Mouse (Mus musculus): ENCODE measurements around the gene Szt2. TPM values are rescaled to one million over a fixed set of nuclear protein-coding genes. Genes with fewer than 3 reads are reported as not detected.

The Szt2 gene
- polyA plus RNA-seq, 1 experiment from 2014 or later: 8.6 TPM

- DNase-seq (ENCODE audit: low spot score): no peak
- no peaks in the 10 kb centered on the region for H3K27me3 ChIP-seq (ENCODE audit: insufficient read depth, poor library complexity, severe bottlenecking)
- no peak overlapping the region for H3K27ac ChIP-seq
- 95% methylated on average over 6 of the region's 6 CpGs for WGBS
- no peak overlapping the region for H3K4me3 ChIP-seq
- H3K9me3 ChIP-seq: no peaks in the 10 kb centered on the region
- H3K36me3 ChIP-seq: peaks cover 91% of the 10 kb centered on the region
- no peaks in the 10 kb centered on the region for H3K4me1 ChIP-seq
Observed at GRCm38 (mm10) chr4:118398400-118398799, 10.7 kb downstream of the Szt2 start.

- DNase-seq (ENCODE audit: low spot score): no peak
- H3K4me3 ChIP-seq: no peak overlapping the region
- H3K36me3 ChIP-seq: peaks cover 91% of the 10 kb centered on the region
- no peaks in the 10 kb centered on the region for H3K4me1 ChIP-seq
- no peaks in the 10 kb centered on the region for H3K27me3 ChIP-seq (ENCODE audit: insufficient read depth, poor library complexity, severe bottlenecking)
- no peaks in the 10 kb centered on the region for H3K9me3 ChIP-seq
- H3K27ac ChIP-seq: no peak overlapping the region
- WGBS: 79% methylated on average over 3 of the region's 3 CpGs
Observed at GRCm38 (mm10) chr4:118396433-118396832, 12.6 kb downstream of the Szt2 start.

- Histone ChIP-seq H3K4me3 (no peak overlapping the region), H3K9me3 (no peaks in the 10 kb centered on the region), H3K27ac (no peak overlapping the region), H3K36me3 (peaks cover 95% of the 10 kb centered on the region), H3K27me3 (ENCODE audit: insufficient read depth, poor library complexity, severe bottlenecking) (no peaks in the 10 kb centered on the region), H3K4me1 (no peaks in the 10 kb centered on the region)
- DNase-seq (ENCODE audit: low spot score): no peak
- WGBS: 72% methylated on average over 4 of the region's 4 CpGs
Observed at GRCm38 (mm10) chr4:118395289-118395688, 13.8 kb downstream of the Szt2 start.

DNA sequence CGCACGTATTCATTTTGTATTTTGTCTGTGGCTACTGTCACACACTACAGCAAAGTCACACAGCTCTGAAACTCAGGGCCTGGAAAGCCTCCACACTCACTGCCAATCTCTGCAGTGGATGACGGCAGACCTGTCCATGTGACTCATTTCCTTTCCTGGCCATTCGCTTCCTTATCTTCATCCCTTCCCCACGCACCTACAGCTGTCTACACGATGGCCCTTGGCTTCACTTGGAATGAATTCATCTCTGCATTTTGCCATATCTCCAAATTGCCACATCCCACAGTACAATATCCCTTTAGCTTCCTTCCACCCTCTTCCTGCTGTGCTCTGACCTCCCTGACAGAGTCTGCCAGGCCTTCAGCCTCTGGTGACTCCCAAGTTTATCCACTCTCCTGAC, 14.6 kb downstream of the Szt2 start:
- Histone ChIP-seq H3K9me3 (no peaks in the 10 kb centered on the region), H3K27me3 (ENCODE audit: insufficient read depth, poor library complexity, severe bottlenecking) (no peaks in the 10 kb centered on the region), H3K36me3 (peaks cover 95% of the 10 kb centered on the region), H3K27ac (no peak overlapping the region; the same call in 1 of the 2 replicates), H3K4me1 (no peaks in the 10 kb centered on the region), H3K4me3 (no peak overlapping the region)
- DNase-seq (ENCODE audit: low spot score): no peak
- 55% methylated on average over 6 of the region's 6 CpGs for WGBS

GRCm38 (mm10) chr4:118390146-118390545, 18.9 kb downstream of the Szt2 start:
- WGBS: 93% methylated on average over 11 of the region's 11 CpGs
- H3K27ac ChIP-seq: no peak overlapping the region
- H3K4me3 ChIP-seq: no peak overlapping the region
- H3K27me3 ChIP-seq (ENCODE audit: insufficient read depth, poor library complexity, severe bottlenecking): no peaks in the 10 kb centered on the region
- no peaks in the 10 kb centered on the region for H3K4me1 ChIP-seq
- H3K36me3 ChIP-seq: peaks cover 99% of the 10 kb centered on the region
- no peaks in the 10 kb centered on the region for H3K9me3 ChIP-seq
- no peak for DNase-seq (ENCODE audit: low spot score)

- WGBS: 92% methylated on average over 8 of the region's 8 CpGs
- H3K4me1 ChIP-seq: no peaks in the 10 kb centered on the region
- no peak for DNase-seq (ENCODE audit: low spot score)
- H3K4me3 ChIP-seq: no peak overlapping the region
- H3K27ac ChIP-seq: no peak overlapping the region
- no peaks in the 10 kb centered on the region for H3K27me3 ChIP-seq (ENCODE audit: insufficient read depth, poor library complexity, severe bottlenecking)
- no peaks in the 10 kb centered on the region for H3K9me3 ChIP-seq
- peaks cover 100% of the 10 kb centered on the region for H3K36me3 ChIP-seq
Observed at GRCm38 (mm10) chr4:118387316-118387715, 21.8 kb downstream of the Szt2 start.

DNA sequence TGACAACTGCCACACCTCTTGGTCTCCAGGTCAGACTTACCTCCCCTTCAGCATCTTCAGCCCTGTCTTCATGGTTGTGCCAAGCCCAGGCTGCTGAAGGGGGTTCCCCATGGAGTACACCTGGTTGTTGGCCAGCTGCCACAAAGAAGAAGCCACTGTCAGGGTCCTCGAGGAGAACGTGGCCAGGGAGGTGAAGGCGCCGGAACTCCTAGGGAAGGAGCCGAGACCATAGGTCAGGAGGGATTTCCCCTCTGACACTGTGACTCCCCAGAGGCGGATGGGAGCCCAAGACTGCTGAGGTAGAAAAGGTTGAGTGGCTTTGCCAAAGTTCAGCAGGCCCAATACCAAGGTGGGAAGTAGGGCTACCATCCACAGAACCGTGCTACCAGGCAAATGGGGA, 25.8 kb downstream of the Szt2 start:
- no peaks in the 10 kb centered on the region for H3K27me3 ChIP-seq (ENCODE audit: insufficient read depth, poor library complexity, severe bottlenecking)
- 93% methylated on average over 7 of the region's 7 CpGs for WGBS
- no peaks in the 10 kb centered on the region for H3K4me1 ChIP-seq
- H3K9me3 ChIP-seq: no peaks in the 10 kb centered on the region
- no peak for DNase-seq (ENCODE audit: low spot score)
- no peak overlapping the region for H3K4me3 ChIP-seq
- peaks cover 95% of the 10 kb centered on the region for H3K36me3 ChIP-seq
- no peak overlapping the region for H3K27ac ChIP-seq

GRCm38 (mm10) chr4:118375999-118376398, 33.1 kb downstream of the Szt2 start:
- H3K27me3 ChIP-seq (ENCODE audit: insufficient read depth, poor library complexity, severe bottlenecking): no peaks in the 10 kb centered on the region
- DNase-seq (ENCODE audit: low spot score): no peak
- H3K4me1 ChIP-seq: no peaks in the 10 kb centered on the region
- WGBS: 92% methylated on average over 6 of the region's 6 CpGs
- H3K27ac ChIP-seq: no peak overlapping the region
- H3K36me3 ChIP-seq: peaks cover 96% of the 10 kb centered on the region
- H3K9me3 ChIP-seq: no peaks in the 10 kb centered on the region
- no peak overlapping the region for H3K4me3 ChIP-seq

GRCm38 (mm10) chr4:118371822-118372221, 37.3 kb downstream of the Szt2 start:
- H3K9me3 ChIP-seq: no peaks in the 10 kb centered on the region
- H3K27ac ChIP-seq: no peak overlapping the region
- no peak overlapping the region for H3K4me3 ChIP-seq
- DNase-seq (ENCODE audit: low spot score): no peak
- no peaks in the 10 kb centered on the region for H3K27me3 ChIP-seq (ENCODE audit: insufficient read depth, poor library complexity, severe bottlenecking)
- WGBS: 89% methylated on average over 13 of the region's 13 CpGs
- no peaks in the 10 kb centered on the region for H3K4me1 ChIP-seq
- H3K36me3 ChIP-seq: peaks cover 96% of the 10 kb centered on the region

- Histone ChIP-seq H3K9me3 (no peaks in the 10 kb centered on the region), H3K4me1 (no peaks in the 10 kb centered on the region), H3K36me3 (peaks cover 95% of the 10 kb centered on the region), H3K27me3 (ENCODE audit: insufficient read depth, poor library complexity, severe bottlenecking) (no peaks in the 10 kb centered on the region), H3K4me3 (no peak overlapping the region), H3K27ac (no peak overlapping the region)
- no peak for DNase-seq (ENCODE audit: low spot score)
- WGBS: 82% methylated on average over 3 of the region's 3 CpGs
Observed at GRCm38 (mm10) chr4:118368616-118369015, 40.5 kb downstream of the Szt2 start.

- 85% methylated on average over 12 of the region's 12 CpGs for whole genome bisulfite sequencing
- Histone ChIP-seq H3K4me1 (no peaks in the 10 kb centered on the region), H3K27me3 (ENCODE audit: insufficient read depth, poor library complexity, severe bottlenecking) (no peaks in the 10 kb centered on the region), H3K36me3 (peaks cover 95% of the 10 kb centered on the region), H3K9me3 (no peaks in the 10 kb centered on the region), H3K4me3 (no peak overlapping the region), H3K27ac (no peak overlapping the region)
- DNase-seq (ENCODE audit: low spot score): no peak
Observed at GRCm38 (mm10) chr4:118367551-118367950, 41.5 kb downstream of the Szt2 start.

DNA sequence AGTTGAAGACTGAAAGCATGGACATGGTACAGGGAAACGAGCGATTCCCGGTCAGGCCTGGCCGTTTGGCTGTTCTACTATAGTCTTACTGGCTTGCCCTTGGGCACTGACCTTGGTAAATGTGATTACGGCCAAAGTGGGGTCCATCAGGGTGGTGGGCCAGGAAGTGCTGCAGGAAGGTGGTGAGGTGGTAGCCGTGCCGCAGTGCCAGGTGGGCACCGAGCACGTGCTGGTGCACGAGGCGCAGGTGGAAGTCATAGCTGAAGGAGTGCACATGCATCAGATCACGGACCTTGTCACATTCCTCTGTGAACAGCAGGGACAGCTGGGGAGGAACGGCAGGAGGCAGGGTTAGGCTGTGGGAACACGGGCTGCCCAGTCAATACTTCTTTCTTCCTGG, 43.1 kb downstream of the Szt2 start:
- DNase-seq (ENCODE audit: low spot score): no peak
- H3K4me1 ChIP-seq: no peaks in the 10 kb centered on the region; the same call in 1 of the 2 replicates
- no peaks in the 10 kb centered on the region for H3K27me3 ChIP-seq (ENCODE audit: insufficient read depth, poor library complexity, severe bottlenecking)
- H3K4me3 ChIP-seq: no peak overlapping the region
- peaks cover 93% of the 10 kb centered on the region for H3K36me3 ChIP-seq
- 88% methylated on average over 14 of the region's 14 CpGs for WGBS
- no peak overlapping the region for H3K27ac ChIP-seq
- H3K9me3 ChIP-seq: no peaks in the 10 kb centered on the region

- no peak overlapping the region for H3K4me3 ChIP-seq
- H3K27me3 ChIP-seq (ENCODE audit: insufficient read depth, poor library complexity, severe bottlenecking): no peaks in the 10 kb centered on the region
- 94% methylated on average over 13 of the region's 13 CpGs for WGBS
- no peaks in the 10 kb centered on the region for H3K9me3 ChIP-seq
- DNase-seq (ENCODE audit: low spot score): no peak
- peaks cover 12% of the 10 kb centered on the region for H3K4me1 ChIP-seq
- H3K27ac ChIP-seq: no peak overlapping the region
- H3K36me3 ChIP-seq: peaks cover 80% of the 10 kb centered on the region
Observed at GRCm38 (mm10) chr4:118364641-118365040, 44.4 kb downstream of the Szt2 start.

DNA sequence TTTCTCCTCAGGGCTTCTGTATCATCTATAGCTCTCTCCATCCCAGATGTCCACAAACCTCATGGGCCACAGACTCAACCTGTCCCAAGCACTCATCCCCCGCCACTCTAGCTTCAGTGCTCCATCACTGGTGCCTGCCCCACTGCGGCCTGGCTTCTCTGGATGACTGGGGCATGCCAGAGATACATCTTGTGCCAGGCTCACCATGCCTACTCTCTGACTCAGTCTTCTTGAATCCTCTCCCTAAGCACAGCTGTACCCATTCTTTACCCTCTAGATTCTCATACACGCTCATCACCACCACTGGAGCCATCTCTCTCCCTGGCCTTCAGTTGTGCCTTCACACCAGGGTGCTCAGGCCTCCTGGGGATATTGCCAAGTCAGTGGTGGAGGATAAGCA, 45.1 kb downstream of the Szt2 start:
- peaks cover 16% of the 10 kb centered on the region for H3K4me1 ChIP-seq
- H3K4me3 ChIP-seq: no peak overlapping the region
- peaks cover 74% of the 10 kb centered on the region for H3K36me3 ChIP-seq
- DNase-seq (ENCODE audit: low spot score): no peak
- no peaks in the 10 kb centered on the region for H3K27me3 ChIP-seq (ENCODE audit: insufficient read depth, poor library complexity, severe bottlenecking)
- WGBS: 95% methylated on average over 3 of the region's 3 CpGs
- no peaks in the 10 kb centered on the region for H3K9me3 ChIP-seq
- no peak overlapping the region for H3K27ac ChIP-seq

Data from heart, embryonic 10.5 days (tissue).